8 mouse cellular contexts compared by ENCODE assay signal in the genomic region with DNA sequence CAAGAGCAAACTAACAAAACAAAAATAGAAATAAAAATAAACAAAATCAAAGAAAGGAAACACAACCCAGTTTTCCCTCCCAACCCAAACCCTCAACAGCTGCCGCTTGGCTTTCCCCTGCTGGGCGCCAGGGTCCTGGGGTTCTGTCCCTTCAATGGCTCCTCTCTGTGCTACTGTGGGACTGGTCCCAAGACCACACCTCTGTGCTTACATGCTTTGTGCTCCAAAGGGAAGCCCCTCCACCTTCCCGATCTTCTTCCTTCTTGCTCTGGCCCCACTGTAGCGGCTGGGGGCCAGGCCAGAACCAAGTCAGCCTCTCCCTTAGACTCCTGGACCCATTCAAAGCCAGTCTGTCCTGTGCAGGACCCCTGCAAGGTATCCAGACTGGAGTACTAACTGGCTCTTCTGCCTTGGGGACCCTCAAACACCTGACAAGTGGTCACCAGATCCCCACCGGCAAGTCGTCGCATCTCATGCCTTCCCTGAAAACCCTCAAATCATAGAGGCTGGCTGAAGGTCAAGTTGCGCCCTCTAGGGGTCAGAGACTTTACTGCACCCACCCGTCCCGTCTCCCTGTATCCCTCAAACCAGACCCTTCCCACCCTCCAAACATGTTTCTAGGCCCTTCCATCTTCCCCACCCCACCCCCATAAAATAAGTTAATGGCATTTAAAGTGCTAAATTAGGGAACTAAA. TPM values are rescaled to one million over a fixed set of nuclear protein-coding genes. Genes with fewer than 3 reads are reported as not detected.
DNase-seq lines count a peak whose midpoint lies in the region; ATAC-seq and TF ChIP-seq lines count a peak whose summit lies in the region.

No protein-coding gene starts in this region.

- 0 out of 2 replicates have a peak, but pooled peaks cover 7% of the 10 kb centered on the region for H3K4me1 ChIP-seq in midbrain, embryonic 11.5 days (ENCODE audit: control insufficient read depth, insufficient read depth, low read length)
- H3K4me1 ChIP-seq in midbrain, embryonic 15.5 days: peaks cover 11% of the 10 kb centered on the region; the same call in 1 of the 2 replicates
- H3K4me1 ChIP-seq in forebrain, embryonic 14.5 days (ENCODE audit: control insufficient read depth, insufficient read depth, low read length): 0 out of 2 replicates have a peak, but pooled peaks cover 2% of the 10 kb centered on the region
- peaks cover 7% of the 10 kb centered on the region for H3K4me1 ChIP-seq in hindbrain, embryonic 11.5 days (replicated peaks; ENCODE audit: control insufficient read depth, insufficient read depth, low read length)
- H3K4me1 ChIP-seq in limb, embryonic 12.5 days (replicated peaks): peaks cover 27% of the 10 kb centered on the region

- no peaks in the 10 kb centered on the region for H3K9me3 ChIP-seq in midbrain, embryonic 11.5 days (ENCODE audit: control insufficient read depth, low read length)
- no peaks in the 10 kb centered on the region for H3K9me3 ChIP-seq in midbrain, embryonic 15.5 days
- H3K9me3 ChIP-seq in forebrain, embryonic 14.5 days (replicated peaks; ENCODE audit: control insufficient read depth, low read length): no peaks in the 10 kb centered on the region
- H3K9me3 ChIP-seq in hindbrain, embryonic 11.5 days (ENCODE audit: control insufficient read depth, low read length): no peaks in the 10 kb centered on the region
- H3K9me3 ChIP-seq in limb, embryonic 12.5 days: peaks cover 4% of the 10 kb centered on the region; the same call in 1 of the 2 replicates

- no peak for TF ChIP-seq POLR2A in brain, embryonic 14.5 days (IDR thresholded peaks at IDR 0.05; ENCODE audit: borderline replicate concordance, extremely low read depth, insufficient read depth, insufficient read length, poor library complexity, severe bottlenecking)

- DNase-seq in midbrain, embryonic 11.5 days (ENCODE audit: low spot score, missing footprints): peak; percentile 98
- peak; percentile 60 for DNase-seq in brain, embryonic 14.5 days (ENCODE audit: low read depth)
- DNase-seq in forebrain, embryonic 14.5 days (ENCODE audit: low spot score): peak; percentile 53
- DNase-seq in hindbrain, embryonic 11.5 days (ENCODE audit: low spot score): peak; percentile 86
- DNase-seq in testis, postnatal 14 days (ENCODE audit: low spot score): peak; percentile 75

- peak; percentile 84 for TF ChIP-seq CTCF in brain, embryonic 14.5 days (IDR thresholded peaks at IDR 0.05; ENCODE audit: borderline replicate concordance, extremely low read depth, insufficient read depth, insufficient read length)

- peaks cover 5% of the 10 kb centered on the region; the same call in 1 of the 2 replicates for H3K36me3 ChIP-seq in midbrain, embryonic 11.5 days (ENCODE audit: control insufficient read depth, insufficient read depth, low read length)
- peaks cover 17% of the 10 kb centered on the region; the same call in 1 of the 2 replicates for H3K36me3 ChIP-seq in midbrain, embryonic 15.5 days (replicated peaks)
- peaks cover 15% of the 10 kb centered on the region for H3K36me3 ChIP-seq in forebrain, embryonic 14.5 days (ENCODE audit: control insufficient read depth, insufficient read depth, low read length)
- H3K36me3 ChIP-seq in hindbrain, embryonic 11.5 days (ENCODE audit: control insufficient read depth, insufficient read depth, low read length): no peaks in the 10 kb centered on the region
- H3K36me3 ChIP-seq in limb, embryonic 12.5 days: no peaks in the 10 kb centered on the region

- ATAC-seq in midbrain, embryonic 11.5 days (ENCODE audit: low FRiP score): peak; percentile 61; the same call in 1 of the 2 replicates
- no peak for ATAC-seq in midbrain, embryonic 15.5 days (replicated peaks)
- peak; percentile 33; the same call in 1 of the 2 replicates for ATAC-seq in forebrain, embryonic 14.5 days
- ATAC-seq in hindbrain, embryonic 11.5 days (ENCODE audit: low FRiP score): no peak
- ATAC-seq in limb, embryonic 12.5 days (ENCODE audit: insufficient number of reproducible peaks, insufficient read depth, low FRiP score, low TSS enrichment, low read depth): no peak
- 0 out of 2 replicates have a peak, but pooled peaks have one; percentile 54 for ATAC-seq in monocyte, adult 5-6 weeks (replicated peaks; ENCODE audit: insufficient number of reproducible peaks, low FRiP score, low TSS enrichment, poor library complexity, severe bottlenecking)

- H3K27me3 ChIP-seq in midbrain, embryonic 11.5 days (ENCODE audit: control insufficient read depth, insufficient read depth, low read length): no peaks in the 10 kb centered on the region
- H3K27me3 ChIP-seq in midbrain, embryonic 15.5 days (replicated peaks): no peaks in the 10 kb centered on the region
- H3K27me3 ChIP-seq in forebrain, embryonic 14.5 days (replicated peaks; ENCODE audit: control insufficient read depth, insufficient read depth, low read length): no peaks in the 10 kb centered on the region
- 0 out of 2 replicates have a peak, but pooled peaks cover 3% of the 10 kb centered on the region for H3K27me3 ChIP-seq in hindbrain, embryonic 11.5 days (ENCODE audit: control insufficient read depth, insufficient read depth, low read length)
- peaks cover 9% of the 10 kb centered on the region for H3K27me3 ChIP-seq in limb, embryonic 12.5 days

- H3K4me3 ChIP-seq in midbrain, embryonic 11.5 days (ENCODE audit: low read depth, low read length): no peak overlapping the region
- no peak overlapping the region for H3K4me3 ChIP-seq in midbrain, embryonic 15.5 days
- no peak overlapping the region for H3K4me3 ChIP-seq in forebrain, embryonic 14.5 days (ENCODE audit: low read depth, low read length)
- H3K4me3 ChIP-seq in hindbrain, embryonic 11.5 days (ENCODE audit: low read depth, low read length): no peak overlapping the region
- H3K4me3 ChIP-seq in limb, embryonic 12.5 days (replicated peaks): no peak overlapping the region

- H3K9ac ChIP-seq in midbrain, embryonic 11.5 days (ENCODE audit: low read length): no peak overlapping the region
- H3K9ac ChIP-seq in midbrain, embryonic 15.5 days: no peak overlapping the region
- H3K9ac ChIP-seq in forebrain, embryonic 14.5 days (ENCODE audit: low read length): no peak overlapping the region
- no peak overlapping the region for H3K9ac ChIP-seq in hindbrain, embryonic 11.5 days (ENCODE audit: low read depth, low read length)
- no peak overlapping the region for H3K9ac ChIP-seq in limb, embryonic 12.5 days (replicated peaks)

- WGBS in midbrain, embryonic 11.5 days: 24% methylated on average over 10 of the region's 10 CpGs
- WGBS in midbrain, embryonic 15.5 days: 27% methylated on average over 10 of the region's 10 CpGs
- 24% methylated on average over 10 of the region's 10 CpGs for WGBS in forebrain, embryonic 14.5 days
- WGBS in hindbrain, embryonic 11.5 days: 21% methylated on average over 10 of the region's 10 CpGs
- WGBS in limb, embryonic 12.5 days: 32% methylated on average over 10 of the region's 10 CpGs

- no peak overlapping the region for H3K4me2 ChIP-seq in midbrain, embryonic 11.5 days
- no peak overlapping the region for H3K4me2 ChIP-seq in midbrain, embryonic 15.5 days
- H3K4me2 ChIP-seq in forebrain, embryonic 14.5 days (ENCODE audit: low read length): no peak overlapping the region
- H3K4me2 ChIP-seq in hindbrain, embryonic 11.5 days (replicated peaks; ENCODE audit: low read depth, low read length): no peak overlapping the region
- H3K4me2 ChIP-seq in limb, embryonic 12.5 days: no peak overlapping the region

- no peak overlapping the region for H3K27ac ChIP-seq in midbrain, embryonic 11.5 days (ENCODE audit: low read depth, low read length)
- no peak overlapping the region for H3K27ac ChIP-seq in midbrain, embryonic 15.5 days
- no peak overlapping the region for H3K27ac ChIP-seq in forebrain, embryonic 14.5 days (ENCODE audit: low read depth, low read length)
- no peak overlapping the region for H3K27ac ChIP-seq in hindbrain, embryonic 11.5 days (ENCODE audit: low read depth, low read length)
- H3K27ac ChIP-seq in limb, embryonic 12.5 days: 0 out of 2 replicates have a peak overlapping the region, but pooled peaks have one; percentile 23

RNA-seq across cellular contexts. Expression of gene 4933428G20Rik, which starts 11.0 kb away (rescaled TPM):
- 0.11 TPM in 1 of 2 replicates, not detected in the other for polyA plus RNA-seq in midbrain, embryonic 11.5 days (2014; fragmentation: Nextera tagmentation; extraction: Ambion mirVana)
- polyA plus RNA-seq in midbrain, embryonic 15.5 days (2015; fragmentation: Nextera tagmentation; extraction: Ambion mirVana): 1.3 and 1.6 TPM in 2 replicates
- polyA plus RNA-seq in brain, embryonic 14.5 days (2012; rRNA removed): 0.12 and 0.21 TPM in 2 replicates
- 0.40 TPM in 1 of 2 replicates, not detected in the other for polyA plus RNA-seq in forebrain, embryonic 14.5 days (2014; fragmentation: Nextera tagmentation; extraction: Ambion mirVana)
- 0.20 TPM in 1 of 2 replicates, not detected in the other for polyA plus RNA-seq in hindbrain, embryonic 11.5 days (2014; fragmentation: Nextera tagmentation; extraction: Ambion mirVana)
- 0.36 and 1.4 TPM in 2 replicates for polyA plus RNA-seq in limb, embryonic 12.5 days (2016; fragmentation: Nextera tagmentation; extraction: Ambion mirVana)
- not detected in 3 replicates for total RNA-seq in monocyte, adult 5-6 weeks (2017)

Comparison
In these comparisons a context has a peak if more than half of its experiments do, and no peak if none do; other contexts are left out.
1. ATAC-seq: peak in midbrain, embryonic 11.5 days (single experiment), forebrain, embryonic 14.5 days (single experiment) and monocyte, adult 5-6 weeks (single experiment); none in midbrain, embryonic 15.5 days (single experiment), hindbrain, embryonic 11.5 days (single experiment) and limb, embryonic 12.5 days (single experiment).
2. Peak in every context shown above with its lines, with median percentiles within 50 percentile points of each other: DNase-seq.